Mouse (Mus musculus): Measurements from ENCODE around the gene Polg2.
"Not testable (repeated sequence)": the region's sequence is repeated elsewhere in the genome, so short reads cannot be mapped to it uniquely, and the experiment has no call there.

Gene Polg2

DNA sequence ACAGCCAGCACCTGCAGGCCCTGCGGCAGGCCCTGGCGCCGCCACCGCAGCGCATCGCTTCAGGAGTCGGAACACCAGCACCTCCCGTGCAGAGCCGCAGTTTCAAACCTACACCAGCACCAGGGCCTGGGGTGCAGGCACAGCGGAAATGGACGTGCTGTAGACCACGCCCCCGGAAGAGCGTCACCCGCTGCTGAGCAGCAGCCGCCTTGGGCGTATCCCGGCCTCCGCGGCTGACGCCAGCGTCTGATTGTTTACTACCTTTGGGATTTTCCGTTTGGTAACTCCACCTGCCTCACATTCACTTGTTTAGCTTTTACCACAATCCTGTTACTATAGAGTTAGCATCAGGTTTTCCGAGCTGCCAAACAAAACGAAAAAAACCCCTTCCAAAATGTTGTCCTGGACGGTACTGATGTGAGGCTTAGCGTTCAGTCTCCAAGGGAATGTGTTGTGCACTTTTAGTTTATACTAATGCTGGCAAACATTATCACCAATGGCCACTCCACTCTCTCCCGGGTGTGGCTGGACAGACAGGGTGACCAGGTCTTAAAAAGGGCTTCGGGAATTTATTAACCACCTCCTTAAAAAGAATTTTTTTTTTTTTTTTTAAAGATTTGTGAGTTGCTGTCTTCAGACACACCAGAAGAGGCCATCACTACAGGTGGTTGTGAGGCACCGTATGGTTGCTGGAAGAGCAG lies at the start of gene Polg2:
TSS of gene Polg2 (minus strand) at position 150 of the 701 bp plus-strand sequence.
- DNase-seq (ENCODE audit: low read depth, low spot score), result peak; percentile 96

DNA sequence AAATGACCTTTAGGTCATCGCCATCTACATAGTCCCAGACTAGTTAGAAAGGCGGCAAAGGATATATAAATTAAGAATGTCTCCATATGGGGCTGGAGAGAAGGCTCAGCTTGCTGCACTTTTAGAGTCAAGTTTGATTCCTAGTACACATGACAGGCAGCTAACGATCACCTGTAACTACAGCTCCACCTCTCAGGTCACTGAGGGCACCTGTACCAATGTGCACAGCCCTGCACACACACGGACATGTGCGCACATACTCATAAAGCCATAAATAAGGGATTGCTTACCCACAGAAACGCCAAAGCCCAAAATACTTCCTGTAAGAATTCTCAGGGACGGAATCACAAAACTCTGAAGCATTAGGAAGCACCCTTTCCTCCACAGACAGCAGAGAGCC lies 48.7 kb upstream of the Polg2 start:
- DNase-seq (ENCODE audit: low read depth, low spot score), result no peak

DNA sequence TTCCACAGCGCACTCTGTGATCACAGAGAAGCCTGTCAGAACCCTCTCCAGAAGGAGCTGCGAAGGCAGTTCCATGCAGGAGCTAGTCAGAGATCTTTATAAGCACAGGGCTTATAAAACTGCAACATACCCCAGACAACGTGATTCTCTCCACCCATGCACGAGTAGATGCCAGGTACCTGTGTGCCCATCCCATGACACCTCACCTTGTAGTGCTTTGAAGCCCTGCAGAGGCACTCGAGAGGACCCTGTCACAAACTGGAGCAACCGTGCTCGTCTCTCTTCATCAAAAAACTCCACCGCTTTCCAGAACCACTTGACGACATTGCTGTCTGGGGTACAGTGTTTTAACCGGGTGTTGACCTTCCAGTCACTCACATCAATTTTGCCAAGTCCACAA lies 45.1 kb upstream of the Polg2 start:
- DNase-seq (ENCODE audit: low read depth, low spot score), result no peak

DNA sequence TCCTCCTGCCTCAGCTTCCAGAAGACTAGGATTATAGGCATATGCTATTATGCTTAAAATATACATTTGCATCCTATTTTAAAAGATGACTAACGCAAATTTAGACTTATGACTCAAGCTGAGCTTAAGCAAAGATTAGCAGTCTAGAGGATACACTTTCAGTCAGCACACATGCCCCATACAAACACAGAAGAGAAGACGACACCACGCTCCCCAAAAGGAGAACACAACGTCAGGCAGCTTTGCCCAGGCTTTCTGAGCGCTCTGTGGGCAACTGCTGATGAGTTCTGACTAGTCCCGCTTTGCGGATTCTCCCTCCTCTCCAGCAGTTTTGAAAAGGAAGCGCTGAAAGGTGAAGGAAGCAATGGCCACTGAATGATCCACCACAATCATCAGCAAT lies 44.4 kb upstream of the Polg2 start:
- no peak for DNase-seq (ENCODE audit: low read depth, low spot score)

DNA sequence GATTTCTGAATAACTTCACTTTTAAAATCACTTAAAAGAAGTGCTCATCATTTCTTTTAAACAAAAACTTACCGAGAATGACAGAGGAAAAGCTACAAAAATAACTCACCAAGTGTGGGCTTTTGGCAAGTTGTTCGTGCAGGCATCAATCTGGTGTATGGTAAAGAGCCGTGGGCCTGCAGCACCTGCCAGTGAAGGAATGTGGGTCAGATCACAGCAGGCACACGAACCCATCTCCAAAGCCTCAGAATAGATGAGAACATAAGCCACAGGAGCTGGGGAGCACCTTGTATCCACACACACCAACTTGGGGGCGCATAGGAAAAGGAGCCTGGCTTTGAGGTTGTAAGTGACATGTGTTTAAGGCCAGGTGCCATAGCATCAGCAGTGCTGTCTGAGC lies 43.6 kb upstream of the Polg2 start:
- no peak for DNase-seq (ENCODE audit: low read depth, low spot score)

DNA sequence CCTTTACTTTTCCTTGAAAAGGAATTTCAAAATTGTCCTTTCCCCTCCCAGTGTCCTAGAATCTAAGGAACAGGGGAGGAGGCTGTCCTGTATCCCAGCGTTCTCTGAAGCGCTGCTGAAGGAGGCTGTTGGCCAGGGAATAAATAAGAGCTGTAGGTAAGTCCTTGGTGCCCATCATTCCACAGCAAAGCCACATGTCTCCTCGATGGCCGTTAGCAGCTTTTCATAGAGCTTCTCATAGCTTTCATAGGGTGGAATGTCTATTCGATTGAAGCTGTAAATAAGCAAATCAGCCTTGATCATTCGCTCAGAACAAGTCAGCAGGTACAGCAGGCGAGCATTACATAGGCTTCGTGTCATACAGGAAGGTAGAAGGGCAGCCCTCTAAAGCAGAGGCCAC lies 43.2 kb upstream of the Polg2 start:
- DNase-seq (ENCODE audit: low read depth, low spot score), result no peak

DNA sequence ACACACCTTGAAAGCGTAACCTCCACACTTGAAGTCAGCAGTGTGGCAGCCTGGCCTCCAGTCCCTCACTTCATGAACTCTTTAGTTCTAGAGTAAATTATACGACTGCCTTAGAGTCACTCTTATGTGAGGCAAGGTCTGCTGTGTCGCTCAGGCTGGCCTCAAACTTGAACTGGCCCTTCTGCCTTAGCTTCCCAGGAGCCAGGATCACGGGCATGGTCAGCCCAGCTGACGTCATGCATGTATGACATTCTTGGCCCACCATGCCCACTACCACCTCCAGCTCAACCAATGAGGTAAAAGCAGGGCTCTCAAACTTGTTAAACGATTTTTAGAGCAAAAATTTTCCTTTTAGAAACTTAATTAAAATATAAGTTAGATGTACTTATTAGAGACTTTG lies 42.1 kb upstream of the Polg2 start:
- DNase-seq (ENCODE audit: low read depth, low spot score), result no peak

DNA sequence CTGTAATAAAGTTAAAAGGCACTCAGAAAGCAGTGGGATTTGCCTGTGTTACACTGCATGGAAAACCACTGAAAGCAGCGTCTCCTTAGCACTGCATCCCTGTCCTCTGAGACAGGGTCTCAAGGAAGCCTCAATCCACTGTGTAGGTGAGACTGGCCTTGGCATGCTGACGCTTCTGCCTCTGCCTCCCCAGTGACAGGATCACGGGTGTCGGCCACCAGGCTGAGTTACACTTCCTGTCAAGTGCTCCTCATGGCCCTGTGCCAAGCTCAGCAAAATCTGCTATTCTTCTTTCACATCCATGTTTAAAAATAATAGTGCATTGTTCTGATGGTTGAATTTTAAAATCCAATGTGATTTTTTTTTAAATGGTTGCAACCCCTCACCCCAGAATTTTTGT lies 41.6 kb upstream of the Polg2 start:
- no peak for DNase-seq (ENCODE audit: low read depth, low spot score)

DNA sequence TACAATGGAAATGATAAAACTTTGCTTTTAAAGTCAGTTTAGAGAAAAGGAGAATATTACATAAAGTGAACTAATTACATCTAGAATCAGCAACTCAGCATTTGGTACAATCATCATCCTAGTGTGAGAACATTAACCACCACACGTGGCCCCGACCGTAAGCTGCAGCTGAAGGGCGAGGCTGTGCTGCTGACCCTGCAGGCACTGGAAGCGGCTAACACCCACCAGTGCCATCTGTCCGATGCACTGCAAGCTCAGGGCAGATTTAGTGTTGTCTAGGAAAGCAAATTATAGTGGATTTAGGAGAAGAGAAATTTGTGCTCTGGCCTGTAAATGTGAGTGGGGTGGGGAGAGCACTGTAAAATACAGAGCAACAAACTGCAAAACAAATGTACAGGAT lies 40.9 kb upstream of the Polg2 start:
- no peak for DNase-seq (ENCODE audit: low read depth, low spot score)

DNA sequence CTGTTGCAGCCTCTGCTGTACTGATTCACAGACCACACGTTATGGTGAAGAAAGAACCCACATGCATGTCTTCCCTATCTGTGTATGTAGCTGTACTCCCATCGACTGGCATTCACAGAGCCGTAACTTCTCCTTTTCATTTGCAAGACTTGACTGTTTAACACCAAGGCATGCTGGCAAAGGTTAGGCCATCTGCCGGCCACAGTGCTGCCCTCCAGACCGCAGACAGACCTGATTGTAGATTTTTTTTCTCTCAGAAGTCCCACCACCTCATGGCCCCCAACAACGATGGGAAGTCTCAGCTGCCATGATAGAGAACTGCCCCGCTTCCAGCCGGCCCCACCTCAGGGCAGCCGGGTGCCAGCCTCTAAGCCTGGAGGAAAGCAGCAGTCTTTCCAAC lies 40.3 kb upstream of the Polg2 start:
- no peak for DNase-seq (ENCODE audit: low read depth, low spot score)

DNA sequence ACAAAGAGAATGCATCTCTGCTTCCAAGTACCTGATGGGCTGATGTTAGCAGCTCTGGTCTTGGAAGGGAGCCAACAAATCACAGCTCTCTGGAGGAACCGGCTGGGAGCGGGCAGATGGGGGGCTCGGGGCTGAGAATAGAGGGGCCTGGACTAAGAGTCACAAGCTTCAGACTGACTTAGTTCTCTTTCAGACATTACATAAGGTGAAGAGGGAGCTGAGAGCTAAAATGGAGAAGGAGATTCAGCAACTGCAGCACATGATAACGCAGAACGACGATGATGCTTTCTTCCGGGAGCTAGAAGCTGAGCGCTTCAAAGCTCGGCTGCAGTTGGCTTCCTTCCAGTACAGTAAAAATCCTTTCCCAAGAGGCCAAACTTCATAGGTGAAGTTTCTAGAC lies 39.0 kb upstream of the Polg2 start:
- no peak for DNase-seq (ENCODE audit: low read depth, low spot score)

DNA sequence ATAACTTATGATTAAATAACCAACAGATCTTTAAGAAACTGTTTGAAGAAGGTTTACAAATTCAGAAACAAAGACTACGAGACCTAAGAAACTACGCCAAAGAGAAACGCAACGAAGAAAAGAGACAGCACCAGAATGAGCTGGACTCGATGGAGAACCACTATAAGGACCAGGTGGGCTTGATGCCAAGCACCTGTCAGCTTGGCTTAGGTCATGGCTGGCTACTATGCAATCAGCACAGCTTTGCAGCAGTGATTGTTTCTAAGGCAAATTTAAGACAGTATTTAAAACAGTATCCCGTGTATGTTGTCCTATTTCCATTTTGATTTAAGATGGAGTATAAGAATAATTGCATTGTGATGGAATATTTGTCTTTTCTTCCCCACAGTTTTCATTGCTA lies 38.5 kb upstream of the Polg2 start:
- DNase-seq (ENCODE audit: low read depth, low spot score), result no peak

DNA sequence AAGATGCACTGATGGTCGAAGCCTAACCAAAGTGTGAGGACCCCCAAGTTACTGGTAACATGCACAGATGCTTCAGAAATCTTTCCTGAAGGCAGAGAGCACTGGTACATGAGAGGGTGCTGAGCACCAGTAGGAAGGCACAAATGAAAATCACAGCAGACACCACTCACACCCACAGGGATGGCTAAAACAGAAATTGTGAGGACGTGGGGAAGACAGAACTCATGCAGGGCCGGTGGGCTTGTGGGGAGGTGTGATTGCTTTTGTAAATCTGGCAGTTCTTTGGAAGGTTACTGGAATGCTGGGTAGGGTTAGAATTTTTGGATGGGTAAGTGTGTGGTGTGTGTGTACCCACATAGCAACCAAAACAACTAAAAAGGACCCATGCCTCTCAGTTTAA lies 37.8 kb upstream of the Polg2 start:
- DNase-seq (ENCODE audit: low read depth, low spot score), result no peak

DNA sequence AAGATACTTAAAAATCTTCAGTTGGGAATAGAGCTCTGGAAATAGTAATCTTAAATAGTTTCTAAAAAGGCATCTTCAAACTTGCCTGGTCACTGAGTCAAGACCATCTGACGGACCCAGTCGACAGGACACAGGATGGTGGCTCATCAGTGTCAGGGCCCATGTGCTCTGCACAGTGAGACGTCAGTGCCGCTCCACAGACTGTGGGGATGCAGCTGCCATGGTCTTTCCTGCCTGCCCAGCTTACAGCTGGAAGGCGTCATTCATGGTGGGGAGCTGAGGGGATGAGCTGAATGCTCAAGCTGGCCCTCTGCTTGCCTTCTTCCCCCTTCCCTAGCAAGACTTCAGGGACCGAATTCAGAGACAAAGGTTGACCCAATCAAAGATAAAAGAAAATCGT lies 37.0 kb upstream of the Polg2 start:
- DNase-seq (ENCODE audit: low read depth, low spot score), result peak; percentile 5

DNA sequence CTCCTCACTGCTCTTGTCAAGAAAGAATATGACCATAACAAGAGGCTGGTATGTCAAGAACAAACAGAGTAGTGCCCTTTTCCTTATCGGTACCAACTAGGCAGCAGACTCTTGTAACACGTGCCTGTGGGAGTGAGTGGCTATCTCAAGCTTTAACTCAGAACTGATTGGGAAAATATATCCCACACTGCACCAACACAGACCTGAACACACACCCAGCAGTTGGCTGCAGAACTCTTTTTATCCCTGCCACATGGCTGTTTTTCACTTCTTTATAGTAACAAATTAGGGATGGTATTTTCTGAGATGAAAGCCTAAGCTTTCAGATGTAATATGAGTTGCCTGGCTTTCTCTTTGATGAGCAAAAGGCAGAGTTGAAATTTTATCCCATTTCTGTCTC lies 36.4 kb upstream of the Polg2 start:
- no peak for DNase-seq (ENCODE audit: low read depth, low spot score)

DNA sequence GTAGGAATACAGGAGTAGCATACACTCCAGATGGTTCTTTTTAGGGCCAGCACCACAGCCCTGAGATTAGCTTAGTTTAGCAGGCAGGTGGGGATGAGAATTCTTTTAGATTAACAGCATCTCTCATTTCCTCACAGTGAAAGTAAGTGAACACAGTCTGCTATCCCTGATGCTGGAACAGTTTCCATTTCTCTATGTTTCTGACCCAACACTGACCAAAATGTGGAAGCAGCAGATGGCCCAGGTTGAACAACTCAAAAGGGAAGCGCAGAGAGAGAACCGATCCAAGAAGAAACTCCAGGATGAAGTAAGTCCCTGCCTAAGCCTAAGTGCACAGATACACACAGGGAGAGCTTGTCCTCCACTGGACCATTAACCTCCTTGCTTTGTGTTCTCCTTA lies 36.0 kb upstream of the Polg2 start:
- DNase-seq (ENCODE audit: low read depth, low spot score), result no peak

DNA sequence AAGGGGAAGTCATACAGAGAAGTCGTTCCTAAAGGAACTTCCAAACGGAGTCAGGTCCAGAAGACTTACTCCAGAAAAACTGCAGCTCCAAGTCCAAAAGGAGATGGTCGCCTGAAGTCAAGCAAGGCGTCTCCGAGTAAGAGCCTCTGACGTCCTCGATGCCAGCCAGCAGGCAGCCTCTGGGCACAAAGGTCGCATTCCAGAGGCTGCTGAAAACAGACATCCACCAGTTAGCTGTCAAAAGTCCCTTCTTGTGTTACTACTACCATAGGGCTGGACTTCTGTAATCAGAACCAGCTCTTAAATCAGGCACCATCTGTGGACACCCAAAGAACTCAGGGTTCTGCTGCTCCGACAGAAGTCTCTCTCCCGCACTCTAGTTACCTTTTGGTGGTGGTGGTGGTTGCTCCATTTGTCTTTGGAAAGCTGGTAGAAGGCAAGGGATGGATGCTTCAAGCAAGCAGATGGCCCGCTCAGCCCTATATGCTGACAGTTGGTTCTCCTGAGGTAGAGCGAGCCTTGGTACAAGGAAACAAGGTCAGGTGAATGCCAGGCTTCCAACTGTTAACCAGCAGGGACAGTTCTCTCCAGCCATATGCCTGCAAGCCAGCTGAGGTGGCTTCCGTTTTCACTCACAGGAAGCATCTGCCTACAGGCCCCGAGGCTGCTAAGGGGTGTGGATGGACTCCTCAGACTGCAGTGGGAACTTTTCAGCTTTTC lies 35.4 kb upstream of the Polg2 start:
- DNase-seq (ENCODE audit: low read depth, low spot score), result peak; percentile 17

DNA sequence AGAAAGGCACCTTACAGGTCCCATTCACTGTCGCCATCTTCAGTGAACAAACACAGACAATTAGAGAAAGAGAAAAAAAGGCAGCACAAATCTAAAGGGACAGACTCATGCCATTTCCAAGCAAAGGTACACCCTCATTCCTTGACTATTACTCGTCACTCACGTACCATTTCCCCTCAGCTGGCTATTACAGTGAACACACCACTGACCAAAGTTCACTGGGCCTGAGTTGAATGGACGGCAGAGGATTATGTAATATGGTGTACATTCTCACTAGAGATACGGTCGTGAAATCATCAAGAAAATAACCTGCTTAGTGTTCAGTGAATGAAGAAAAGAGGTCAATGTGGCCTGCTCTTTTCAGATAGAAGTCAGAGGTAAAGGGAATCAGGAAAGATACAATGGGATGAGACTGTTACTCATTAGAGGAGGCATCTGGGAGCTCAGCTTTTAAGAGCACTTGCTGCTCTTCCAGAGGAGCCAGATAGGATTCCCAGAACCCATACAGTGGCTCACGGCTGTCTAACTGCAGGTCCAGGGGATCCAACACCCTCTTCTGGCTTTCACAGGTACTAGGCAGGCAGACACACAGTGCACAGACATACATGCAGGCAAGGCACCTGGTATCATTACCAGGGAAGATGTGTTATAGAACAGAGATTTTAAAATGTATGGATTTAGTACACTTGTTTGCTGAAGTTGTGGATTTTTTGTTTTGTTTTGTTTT lies 33.2 kb upstream of the Polg2 start:
- DNase-seq (ENCODE audit: low read depth, low spot score), result no peak

DNA sequence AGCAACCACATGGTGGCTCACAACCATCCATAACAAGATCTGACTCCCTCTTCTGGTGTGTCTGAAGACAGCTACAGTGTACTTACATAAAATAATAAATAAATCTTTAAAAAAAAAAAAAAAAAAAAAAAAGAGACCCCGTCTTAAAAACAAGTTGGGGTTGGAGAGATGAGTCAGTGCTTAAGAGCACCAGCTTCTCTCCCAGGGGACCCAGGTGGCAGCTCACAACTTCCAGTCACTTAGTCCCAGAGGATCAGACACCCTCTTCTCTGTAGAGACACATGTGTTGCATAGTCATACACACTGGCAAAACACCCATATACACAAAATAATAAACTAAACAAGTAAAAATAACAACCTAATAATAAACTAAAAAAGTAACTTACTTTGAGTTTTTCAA lies 28.1 kb upstream of the Polg2 start:
- DNase-seq (ENCODE audit: low read depth, low spot score), result not testable (repeated sequence)

DNA sequence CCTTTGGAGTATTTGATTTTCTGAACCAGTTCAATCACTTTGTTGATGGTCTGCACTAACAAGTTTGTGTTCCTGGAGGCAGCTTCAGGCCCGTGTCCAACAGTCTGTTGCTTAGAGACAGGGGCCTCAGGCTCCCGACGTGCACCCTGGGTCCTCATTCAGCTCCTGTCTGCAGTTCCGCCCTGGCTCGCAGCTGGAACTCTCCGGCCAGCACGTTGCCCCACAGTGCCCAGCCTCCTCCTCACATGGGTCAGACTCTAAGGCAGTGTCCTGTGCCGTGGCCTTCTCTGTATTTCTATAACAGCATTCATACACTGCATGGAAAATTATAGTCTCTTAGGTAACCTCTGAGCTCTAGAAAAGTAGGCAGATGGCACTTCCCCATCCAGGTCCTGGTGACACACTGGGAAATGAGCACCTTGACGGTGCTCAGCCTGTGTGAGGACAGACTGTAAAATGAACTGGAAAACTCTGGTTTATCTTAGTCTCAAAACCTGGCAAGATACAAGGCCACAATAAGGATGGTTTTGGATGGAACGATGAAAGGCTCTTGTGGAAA lies 22.8 kb upstream of the Polg2 start:
- no peak for DNase-seq (ENCODE audit: low read depth, low spot score)

DNA sequence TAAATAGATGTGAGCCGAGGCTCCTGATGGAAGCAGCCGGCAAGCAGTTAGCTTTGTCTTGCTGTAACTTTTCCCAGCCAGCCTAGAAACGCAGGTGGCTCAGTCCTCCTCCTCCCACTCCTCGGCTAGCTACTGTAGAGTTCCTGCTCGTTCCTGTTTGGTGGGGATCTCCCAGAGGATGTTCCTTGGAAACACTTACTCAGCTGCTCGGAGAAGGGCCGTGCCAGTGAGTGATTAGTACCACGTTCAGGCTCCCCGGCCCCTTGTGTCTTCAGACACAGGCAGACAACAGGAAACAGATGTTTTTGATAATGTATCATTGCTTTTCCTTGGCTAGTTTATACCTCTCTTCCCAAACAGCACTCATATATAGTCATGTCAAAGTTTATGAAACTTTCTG lies 16.3 kb upstream of the Polg2 start:
- DNase-seq (ENCODE audit: low read depth, low spot score), result peak; percentile 51

DNA sequence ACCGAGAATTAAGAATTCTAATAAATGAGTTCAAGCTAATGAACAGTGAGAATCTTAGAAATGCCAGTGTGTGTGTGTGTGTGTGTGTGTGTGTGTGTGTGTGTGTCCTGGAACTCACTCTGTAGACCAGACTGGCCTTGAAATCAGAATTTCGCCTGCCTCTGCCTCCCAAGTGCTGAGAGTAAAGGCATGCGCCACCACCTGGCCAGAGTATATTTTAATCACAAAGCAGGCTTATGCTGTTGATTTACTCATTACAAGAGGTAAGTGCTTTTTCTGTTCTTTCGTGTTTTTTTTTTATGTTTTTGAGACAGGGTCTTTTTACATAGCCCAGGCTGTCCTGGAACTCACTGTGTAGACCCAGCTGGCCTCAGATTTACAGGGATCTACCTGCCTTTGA lies 14.5 kb upstream of the Polg2 start:
- no peak for DNase-seq (ENCODE audit: low read depth, low spot score)

DNA sequence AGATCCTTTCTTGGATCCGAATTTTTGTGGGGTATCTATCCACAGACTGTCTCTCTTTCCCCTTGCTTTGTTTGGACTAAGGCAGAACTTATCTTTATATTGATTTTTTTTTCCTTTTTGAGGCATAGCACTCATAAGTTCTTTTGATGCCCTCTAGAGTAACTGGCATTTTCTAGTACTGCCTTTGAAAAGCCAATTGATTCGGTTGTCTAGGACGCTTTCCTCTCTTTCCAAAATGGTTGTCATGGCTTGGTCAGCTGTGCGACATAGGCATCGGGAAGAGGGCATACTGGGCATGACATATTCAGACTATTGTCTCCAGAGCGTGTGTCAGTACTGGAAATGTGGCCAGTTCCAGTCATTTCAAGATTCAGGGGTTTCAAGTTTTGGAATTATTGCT lies 10.3 kb upstream of the Polg2 start:
- DNase-seq (ENCODE audit: low read depth, low spot score), result peak; percentile 44
